ENCODE assay signal across 8 mouse cellular contexts in genomic region chr9:72408131-72408586, GRCm38 (mm10). TPM values are rescaled to one million over a fixed set of nuclear protein-coding genes. Genes with fewer than 3 reads are reported as not detected.
DNase-seq lines count a peak whose midpoint lies in the region; ATAC-seq and TF ChIP-seq lines count a peak whose summit lies in the region.

No protein-coding gene starts in this region.

- intact Hi-C loops in heart, postnatal 10 days (cut with DNase I), result loop anchor here (1.0 to 2.0 kb wide), 2 partner anchors 147 to 576 kb away; no protein-coding TSS in a partner anchor

- no peaks in the 10 kb centered on the region for H3K27me3 ChIP-seq in ES-Bruce4 (ENCODE audit: control insufficient read depth, insufficient read depth, low read length, poor library complexity, severe bottlenecking)
- H3K27me3 ChIP-seq in forebrain, embryonic 12.5 days, result no peaks in the 10 kb centered on the region
- H3K27me3 ChIP-seq in liver, embryonic 16.5 days (ENCODE audit: control insufficient read depth, insufficient read depth, low read depth, low read length), result no peaks in the 10 kb centered on the region
- no peaks in the 10 kb centered on the region for H3K27me3 ChIP-seq in neural tube, embryonic 12.5 days (replicated peaks)
- no peaks in the 10 kb centered on the region for H3K27me3 ChIP-seq in stomach, postnatal 0 days (ENCODE audit: control insufficient read depth, insufficient read depth, low read length)

- H3K4me2 ChIP-seq in forebrain, embryonic 12.5 days, result peak overlapping the region; percentile 41
- H3K4me2 ChIP-seq in liver, embryonic 16.5 days (ENCODE audit: low read depth, low read length), result peak overlapping the region; percentile 81
- H3K4me2 ChIP-seq in neural tube, embryonic 12.5 days (replicated peaks), result peak overlapping the region; percentile 48
- peak overlapping the region; percentile 52 for H3K4me2 ChIP-seq in stomach, postnatal 0 days (replicated peaks; ENCODE audit: low read depth)

- H3K27ac ChIP-seq in ES-Bruce4 (ENCODE audit: insufficient read depth, low read length), result no peak overlapping the region
- H3K27ac ChIP-seq in forebrain, embryonic 12.5 days, result no peak overlapping the region
- H3K27ac ChIP-seq in liver, embryonic 16.5 days (ENCODE audit: low read length), result peak overlapping the region; percentile 99
- no peak overlapping the region for H3K27ac ChIP-seq in neural tube, embryonic 12.5 days
- H3K27ac ChIP-seq in stomach, postnatal 0 days (replicated peaks), result no peak overlapping the region

- no peaks in the 10 kb centered on the region for H3K9me3 ChIP-seq in ES-Bruce4 (replicated peaks; ENCODE audit: control insufficient read depth, insufficient read depth, low read length, poor library complexity, severe bottlenecking)
- H3K9me3 ChIP-seq in forebrain, embryonic 12.5 days, result no peaks in the 10 kb centered on the region
- no peaks in the 10 kb centered on the region for H3K9me3 ChIP-seq in liver, embryonic 16.5 days (replicated peaks; ENCODE audit: control insufficient read depth, low read length)
- H3K9me3 ChIP-seq in neural tube, embryonic 12.5 days, result no peaks in the 10 kb centered on the region
- H3K9me3 ChIP-seq in stomach, postnatal 0 days (ENCODE audit: control insufficient read depth, low read length), result no peaks in the 10 kb centered on the region

- TF ChIP-seq EP300 in ES-Bruce4 (IDR thresholded peaks at IDR 0.05; ENCODE audit: insufficient read depth, low read depth, low read length), result no peak
- no peak for TF ChIP-seq EP300 in stomach, postnatal 0 days (optimal IDR thresholded peaks at IDR 0.05)

- DNase-seq in c-Kit-positive CD71-positive TER-119-positive erythroid progenitor cells, embryonic 14.5 days (ENCODE audit: low spot score), result peak; percentile 92
- peak; percentile 81 to 89 for DNase-seq in heart, postnatal 10 days
- DNase-seq in kidney, postnatal 4 days, result peak; percentile 90
- peak; percentile 84 for DNase-seq in stomach, postnatal 0 days (ENCODE audit: low spot score)

- peak; percentile 86 for ATAC-seq in forebrain, embryonic 12.5 days (ENCODE audit: low FRiP score)
- peak; percentile 37 for ATAC-seq in liver, embryonic 16.5 days (ENCODE audit: low read depth)
- peak; percentile 82 for ATAC-seq in neural tube, embryonic 12.5 days (ENCODE audit: low FRiP score, low read depth)
- peak; percentile 72 for ATAC-seq in stomach, postnatal 0 days (ENCODE audit: low FRiP score, low TSS enrichment)

- H3K4me3 ChIP-seq in ES-Bruce4 (ENCODE audit: low read depth, low read length), result no peak overlapping the region
- peak overlapping the region; percentile 14 for H3K4me3 ChIP-seq in forebrain, embryonic 12.5 days (replicated peaks)
- H3K4me3 ChIP-seq in liver, embryonic 16.5 days (ENCODE audit: low read depth, low read length), result peak overlapping the region; percentile 65
- H3K4me3 ChIP-seq in neural tube, embryonic 12.5 days, result no peak overlapping the region
- peak overlapping the region; percentile 31 for H3K4me3 ChIP-seq in stomach, postnatal 0 days (ENCODE audit: low read depth, low read length)

- no peak for TF ChIP-seq POLR2A in ES-Bruce4 (IDR thresholded peaks at IDR 0.05; ENCODE audit: insufficient read depth, low read length)

- TF ChIP-seq CTCF in ES-Bruce4 (IDR thresholded peaks at IDR 0.05; ENCODE audit: low read depth, low read length), result peak; percentile 96
- peak; percentile 98 for TF ChIP-seq CTCF in stomach, postnatal 0 days (IDR thresholded peaks at IDR 0.05; ENCODE audit: low read depth)

- no peaks in the 10 kb centered on the region for H3K4me1 ChIP-seq in ES-Bruce4 (ENCODE audit: control insufficient read depth, insufficient read depth, low read length)
- H3K4me1 ChIP-seq in forebrain, embryonic 12.5 days, result peaks cover 3% of the 10 kb centered on the region; the same call in 1 of the 2 replicates
- H3K4me1 ChIP-seq in liver, embryonic 16.5 days (ENCODE audit: control insufficient read depth, low read depth, low read length), result peaks cover 55% of the 10 kb centered on the region
- peaks cover 5% of the 10 kb centered on the region for H3K4me1 ChIP-seq in neural tube, embryonic 12.5 days
- no peaks in the 10 kb centered on the region for H3K4me1 ChIP-seq in stomach, postnatal 0 days (replicated peaks; ENCODE audit: control insufficient read depth, insufficient read depth)

- H3K36me3 ChIP-seq in ES-Bruce4 (ENCODE audit: control insufficient read depth, insufficient read depth, low read length, poor library complexity, severe bottlenecking), result no peaks in the 10 kb centered on the region
- H3K36me3 ChIP-seq in forebrain, embryonic 12.5 days (replicated peaks), result no peaks in the 10 kb centered on the region
- no peaks in the 10 kb centered on the region for H3K36me3 ChIP-seq in liver, embryonic 16.5 days (ENCODE audit: control insufficient read depth, insufficient read depth)
- no peaks in the 10 kb centered on the region for H3K36me3 ChIP-seq in neural tube, embryonic 12.5 days
- no peaks in the 10 kb centered on the region for H3K36me3 ChIP-seq in stomach, postnatal 0 days (ENCODE audit: control insufficient read depth, insufficient read depth, low read length)

- 13% methylated on average over 12 of the region's 12 CpGs for WGBS in forebrain, embryonic 12.5 days
- 7% methylated on average over 12 of the region's 12 CpGs for WGBS in liver, embryonic 16.5 days (ENCODE audit: insufficient replicate concordance)
- WGBS in neural tube, embryonic 12.5 days, result 15% methylated on average over 12 of the region's 12 CpGs
- WGBS in stomach, postnatal 0 days, result 9% methylated on average over 12 of the region's 12 CpGs

- H3K9ac ChIP-seq in ES-Bruce4 (ENCODE audit: low read depth, poor library complexity, severe bottlenecking), result 0 out of 2 replicates have a peak overlapping the region, but pooled peaks have one; percentile 9
- no peak overlapping the region for H3K9ac ChIP-seq in forebrain, embryonic 12.5 days
- H3K9ac ChIP-seq in liver, embryonic 16.5 days (ENCODE audit: low read depth, low read length), result peak overlapping the region; percentile 73
- peak overlapping the region; percentile 9; the same call in 1 of the 2 replicates for H3K9ac ChIP-seq in neural tube, embryonic 12.5 days
- H3K9ac ChIP-seq in stomach, postnatal 0 days (ENCODE audit: low read length), result peak overlapping the region; percentile 5; the same call in 1 of the 2 replicates

RNA-seq across cellular contexts. Expression of gene Mns1, which starts 29.7 kb away (rescaled TPM):
- 12.6 and 15.6 TPM in 2 replicates for polyA plus RNA-seq in ES-Bruce4 (2011; ENCODE audit: insufficient read depth, insufficient read length, low read depth, missing spikeins)
- polyA plus RNA-seq in forebrain, embryonic 12.5 days (2016; fragmentation: Nextera tagmentation; extraction: Ambion mirVana), result 44.7 and 51.6 TPM in 2 replicates
- total RNA-seq in heart, postnatal 10 days (2021), result under 1 TPM; 0.72 to 0.87 TPM
- polyA plus RNA-seq in liver, embryonic 16.5 days (2015; fragmentation: Nextera tagmentation; extraction: Ambion mirVana), result 87.9 and 88.3 TPM in 2 replicates
- 27.0 and 28.6 TPM in 2 replicates for polyA plus RNA-seq in neural tube, embryonic 12.5 days (2016; fragmentation: Nextera tagmentation; extraction: Ambion mirVana)
- polyA plus RNA-seq in stomach, postnatal 0 days (2015; fragmentation: Nextera tagmentation; extraction: Ambion mirVana), result 4.0 and 5.0 TPM in 2 replicates

Comparison
In these comparisons a context has a peak if more than half of its experiments do, and no peak if none do; other contexts are left out.
1. H3K4me3 ChIP-seq: peak in forebrain, embryonic 12.5 days (single experiment), liver, embryonic 16.5 days (single experiment) and stomach, postnatal 0 days (single experiment); none in ES-Bruce4 (single experiment) and neural tube, embryonic 12.5 days (single experiment).
2. Peak in every context shown above with its lines, with median percentiles within 50 percentile points of each other: DNase-seq, ATAC-seq and H3K4me2 ChIP-seq.